Mouse (Mus musculus) gastrocnemius, adult 18-20 months (tissue): ENCODE data around the gene Nrg3. TPM values are rescaled to one million over a fixed set of nuclear protein-coding genes. Genes with fewer than 3 reads are reported as not detected.

Experiments
- DNase-seq: peaks from one replicate; pipeline ENCODE4 v3.0.0; 2021; ENCODE audit warnings: low spot score
- long read RNA-seq, 2 experiments: library from polyadenylated mRNA; stranded (forward); transcript quantifications; one replicate each; pipeline ENCODE4 v2.0.0; 2021
- total RNA-seq, 2 experiments: library from RNA; stranded (reverse); gene quantifications; 2 replicates each; pipeline ENCODE4 v1.2.3; 2021

The Nrg3 gene
- total RNA-seq, result not detected
- long read RNA-seq, experiment 1, result 0 reads
- long read RNA-seq, experiment 2, result 0 reads

- DNase-seq, result no peak
Observed at GRCm38 (mm10) chr14:39472790-39473761, at the start of gene Nrg3. TSS of gene Nrg3 (minus strand) at chr14:39473088.

DNA sequence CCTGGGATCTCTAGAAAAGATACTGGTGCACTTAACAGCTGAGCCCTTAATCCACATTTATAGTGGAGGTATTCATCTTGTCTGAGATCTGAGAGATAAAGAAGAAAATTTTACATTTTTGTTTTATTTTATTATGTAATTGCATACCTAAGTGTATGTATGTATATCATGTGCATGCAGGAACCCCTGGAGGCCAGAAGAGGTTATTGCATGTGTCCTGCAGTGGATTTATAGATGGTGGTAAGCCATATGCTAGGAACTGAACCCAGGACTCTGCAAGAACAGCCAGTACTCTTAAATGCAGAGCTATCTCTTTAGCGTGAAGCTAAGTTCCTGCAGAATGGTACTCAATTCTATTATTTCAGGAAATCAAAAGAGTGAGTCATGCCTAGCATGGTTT lies 36.1 kb upstream of the Nrg3 start:
- no peak for DNase-seq

GRCm38 (mm10) chr14:39473771-39474211 lies 903 bp upstream of the Nrg3 start:
- DNase-seq, result no peak

DNA sequence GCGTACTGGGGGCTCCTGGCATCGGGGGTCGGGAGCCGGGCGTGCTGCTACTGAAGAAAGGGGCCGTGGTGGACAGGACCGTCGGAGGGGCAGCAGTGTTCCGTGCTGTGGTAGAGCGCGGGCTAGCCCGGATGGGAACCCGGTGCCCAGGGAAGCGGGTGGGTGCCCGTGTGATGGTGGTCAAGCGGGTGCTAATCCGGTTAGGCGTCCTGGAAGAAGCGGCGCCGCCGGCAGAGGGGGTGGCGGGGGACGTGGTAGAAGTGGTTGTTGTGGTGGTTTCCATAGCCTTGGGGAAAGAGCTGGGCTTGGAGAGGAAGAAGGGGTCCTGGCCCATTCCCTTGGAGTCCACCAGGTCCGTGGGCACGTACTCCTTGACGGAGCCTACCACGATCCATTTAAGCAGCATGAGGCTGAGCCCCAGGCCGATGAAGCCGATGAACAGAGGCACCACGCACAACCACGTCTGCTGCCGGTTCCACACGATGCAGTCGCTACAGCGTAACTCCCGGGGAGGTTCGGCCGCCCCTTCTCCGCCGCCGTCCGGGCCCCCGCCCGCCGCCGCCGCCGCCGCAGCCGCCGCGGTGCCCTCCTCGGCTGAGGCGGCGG lies 639 bp downstream of the Nrg3 start:
- DNase-seq, result no peak

DNA sequence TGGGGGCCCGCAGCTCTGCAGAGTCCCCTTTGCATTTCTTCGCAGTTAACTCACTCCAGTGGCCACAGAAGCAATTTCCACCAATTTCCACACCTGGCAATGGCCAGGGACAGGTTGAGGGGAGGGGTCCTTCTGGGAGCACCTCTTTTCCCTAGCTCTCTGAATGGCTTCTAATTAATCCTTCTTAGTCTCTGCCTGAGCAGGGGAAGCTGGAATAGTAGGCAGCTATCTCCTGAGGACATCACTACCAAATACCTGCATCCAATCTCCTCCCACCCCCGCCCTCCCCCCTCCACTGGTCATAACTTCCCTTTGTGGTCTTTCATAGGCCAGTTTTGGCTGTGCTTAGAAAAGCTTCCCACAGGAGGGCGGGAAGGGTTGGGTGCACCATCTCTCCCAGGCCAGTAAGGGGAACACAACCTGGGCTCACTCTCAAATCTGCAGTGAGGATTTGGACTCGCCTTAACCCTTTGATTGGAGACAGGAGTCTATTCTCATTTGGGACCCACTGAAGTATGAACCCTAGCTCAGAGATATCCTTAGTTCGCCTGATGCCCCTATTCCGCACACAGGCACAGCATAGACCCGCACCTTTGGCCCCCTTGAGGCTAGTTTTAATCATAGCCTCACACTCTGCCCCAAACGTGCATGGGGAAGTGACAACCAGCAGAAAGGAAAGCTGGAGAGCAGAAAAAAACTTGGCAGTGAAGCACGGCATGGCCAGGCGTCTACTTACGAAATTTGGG lies 1.5 kb downstream of the Nrg3 start:
- no peak for DNase-seq

- DNase-seq, result no peak
Observed at GRCm38 (mm10) chr14:39445501-39445900, 27.4 kb downstream of the Nrg3 start.

GRCm38 (mm10) chr14:39428503-39428902 lies 44.4 kb downstream of the Nrg3 start:
- DNase-seq, result no peak

- no peak for DNase-seq
Observed at GRCm38 (mm10) chr14:39421874-39422273, 51.0 kb downstream of the Nrg3 start.

- no peak for DNase-seq
Observed at GRCm38 (mm10) chr14:39413270-39413669, 59.6 kb downstream of the Nrg3 start.

DNA sequence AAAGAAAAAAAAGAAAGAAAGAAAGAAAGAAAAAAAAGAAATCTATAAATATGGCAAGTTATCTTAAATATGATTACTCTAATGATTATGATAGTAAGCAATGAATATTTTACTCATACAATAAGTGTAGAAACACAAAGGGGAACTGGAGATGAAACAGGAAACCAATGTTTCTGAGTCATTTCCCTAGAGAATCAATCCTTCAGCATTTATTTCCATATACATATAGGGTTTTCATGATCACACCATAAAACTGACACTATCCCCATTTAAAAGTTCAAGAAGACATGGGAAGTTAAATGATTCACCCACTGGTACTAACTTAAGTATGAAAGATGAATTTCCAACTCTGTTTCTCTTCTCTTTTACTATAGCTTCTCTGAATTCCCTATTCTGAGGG lies 86.0 kb downstream of the Nrg3 start:
- DNase-seq, result no peak

- no peak for DNase-seq
Observed at GRCm38 (mm10) chr14:39381321-39381720, 91.6 kb downstream of the Nrg3 start.

DNA sequence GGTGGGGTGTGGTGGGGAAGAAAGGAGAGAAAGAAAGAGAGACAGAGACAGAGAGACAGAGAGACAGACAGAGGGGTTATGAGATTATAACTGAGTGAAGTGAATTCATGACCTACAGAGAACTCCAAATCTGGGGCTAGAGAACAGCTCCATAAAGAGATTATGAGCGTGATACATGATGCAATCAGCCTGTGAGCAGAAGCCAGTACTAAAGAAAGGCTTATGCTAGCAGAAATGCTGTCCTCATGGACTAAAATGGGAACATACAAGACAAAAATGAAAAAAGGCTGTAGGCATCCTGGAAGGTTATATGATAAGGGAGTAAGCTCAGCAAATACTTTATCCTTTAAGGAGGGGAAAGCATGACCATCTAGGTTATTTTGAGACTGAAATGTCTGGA lies 99.7 kb downstream of the Nrg3 start:
- DNase-seq, result no peak

GRCm38 (mm10) chr14:39356251-39356650 lies 116.6 kb downstream of the Nrg3 start:
- DNase-seq, result no peak

DNA sequence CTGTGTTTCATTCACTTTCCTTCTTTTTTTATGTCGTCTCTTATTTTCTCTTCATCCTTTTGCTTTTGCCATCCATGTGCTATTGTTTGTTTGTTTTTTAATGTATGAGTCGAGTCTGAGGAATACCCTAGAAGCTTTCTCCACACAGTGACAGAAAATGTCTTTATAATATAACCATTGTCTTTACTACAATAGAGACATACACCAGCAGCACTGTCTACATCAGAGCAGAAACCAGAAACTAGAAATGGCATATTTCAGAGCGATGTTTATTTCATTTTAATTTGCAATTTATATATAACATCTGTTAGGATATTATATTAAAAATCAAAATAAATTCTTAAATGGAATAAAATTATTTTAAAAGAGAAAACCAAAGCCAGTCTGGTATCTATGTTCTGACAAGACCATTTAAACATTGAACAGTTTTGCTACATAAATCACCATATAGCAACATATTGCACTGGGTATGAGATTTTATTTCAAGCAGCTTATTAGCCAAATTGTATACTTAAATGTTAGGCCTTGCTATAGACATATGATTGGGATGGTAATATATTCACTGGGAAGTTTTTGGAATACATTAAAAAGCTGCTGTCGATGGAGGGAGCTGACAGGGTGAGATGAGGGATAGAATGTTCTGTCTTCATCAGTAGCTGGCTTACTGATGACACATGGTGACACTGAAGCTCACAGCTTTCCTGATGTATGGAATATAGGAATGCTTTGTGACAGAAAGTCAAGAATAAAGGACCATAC lies 120.7 kb downstream of the Nrg3 start:
- no peak for DNase-seq

- no peak for DNase-seq
Observed at GRCm38 (mm10) chr14:39317424-39318110, 155.3 kb downstream of the Nrg3 start.

DNA sequence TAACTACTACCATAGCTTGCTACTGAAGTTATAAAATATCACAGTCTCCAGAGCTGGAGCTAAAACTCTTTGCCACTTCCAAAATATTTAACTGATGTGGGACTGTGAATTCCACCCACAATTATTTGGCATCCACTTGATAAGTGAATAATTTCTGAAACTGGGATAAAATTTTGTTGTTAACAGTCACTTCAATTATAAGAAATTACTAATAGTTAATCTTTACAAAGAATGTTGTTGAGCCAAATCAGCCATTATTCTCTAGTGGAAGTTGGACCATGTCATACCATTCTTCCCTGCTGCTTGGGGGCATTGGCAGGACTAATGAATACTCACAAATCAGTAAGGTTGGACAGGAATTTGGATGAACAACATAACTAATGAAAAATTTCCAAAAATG lies 158.8 kb downstream of the Nrg3 start:
- no peak for DNase-seq

GRCm38 (mm10) chr14:39265121-39265520 lies 207.8 kb downstream of the Nrg3 start:
- no peak for DNase-seq

GRCm38 (mm10) chr14:39264422-39264821 lies 208.5 kb downstream of the Nrg3 start:
- DNase-seq, result no peak

GRCm38 (mm10) chr14:39261016-39261415 lies 211.9 kb downstream of the Nrg3 start:
- no peak for DNase-seq

- DNase-seq, result no peak
Observed at GRCm38 (mm10) chr14:39255391-39255790, 217.5 kb downstream of the Nrg3 start.

- DNase-seq, result no peak
Observed at GRCm38 (mm10) chr14:39240267-39240666, 232.6 kb downstream of the Nrg3 start.
